Mouse (Mus musculus): Measurements from ENCODE around the gene Olfr1383. TPM values are rescaled to one million over a fixed set of nuclear protein-coding genes. Genes with fewer than 3 reads are reported as not detected.

Gene Olfr1383
- not detected in 2 replicates for polyA plus RNA-seq (2015; fragmentation: Nextera tagmentation; extraction: Ambion mirVana)

DNA sequence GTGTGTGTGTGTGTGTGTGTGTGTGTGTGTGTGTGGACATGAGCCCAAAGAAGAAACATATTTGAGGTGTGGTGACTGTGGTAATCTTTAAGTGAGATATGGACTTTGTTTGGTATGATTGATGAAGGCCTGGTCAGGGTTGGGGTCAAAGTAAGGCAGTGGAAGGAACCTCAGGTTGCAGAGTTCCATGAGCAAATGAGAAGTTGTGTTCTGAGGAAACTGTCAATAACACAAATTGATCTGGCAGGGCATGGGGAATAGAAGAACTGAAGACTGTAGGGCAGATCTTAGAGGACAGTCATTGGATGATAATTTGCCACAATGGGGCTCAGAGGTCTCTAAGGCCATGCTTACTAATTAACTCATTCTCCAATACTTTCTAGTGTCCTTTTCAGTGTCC, at the start of gene Olfr1383:
Gene Olfr1383 (plus strand): TSS at position 301 of the 400 bp plus-strand sequence.

DNA sequence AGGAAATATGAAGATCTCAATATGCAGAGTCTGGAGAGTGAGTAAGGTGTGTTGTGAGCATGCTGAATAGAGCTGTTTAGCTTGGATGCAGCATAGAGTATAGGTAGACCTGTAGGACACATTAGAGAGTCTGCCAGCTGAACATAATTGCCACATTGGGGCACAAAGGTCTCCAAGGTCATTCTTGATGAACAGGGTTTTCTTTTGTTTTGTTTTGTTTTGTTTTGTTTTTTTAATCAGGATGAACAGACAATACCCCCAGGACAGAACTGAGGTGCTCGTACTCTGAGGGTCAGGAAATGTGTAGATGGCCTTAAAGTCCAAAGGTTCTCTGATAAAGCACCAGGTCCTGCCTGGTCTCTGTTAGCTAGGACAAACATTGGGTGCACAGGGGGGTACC, 30.7 kb upstream of the Olfr1383 start, which contains the start of gene Olfr1385:
Gene Olfr1385 (plus strand): TSS at position 301 of the 400 bp plus-strand sequence.

GRCm38 (mm10) chr11:49527947-49528346, 8.5 kb downstream of the Olfr1383 start, which contains the start of gene Olfr1382:
Gene Olfr1382 (plus strand): TSS chr11:49528247.

DNA sequence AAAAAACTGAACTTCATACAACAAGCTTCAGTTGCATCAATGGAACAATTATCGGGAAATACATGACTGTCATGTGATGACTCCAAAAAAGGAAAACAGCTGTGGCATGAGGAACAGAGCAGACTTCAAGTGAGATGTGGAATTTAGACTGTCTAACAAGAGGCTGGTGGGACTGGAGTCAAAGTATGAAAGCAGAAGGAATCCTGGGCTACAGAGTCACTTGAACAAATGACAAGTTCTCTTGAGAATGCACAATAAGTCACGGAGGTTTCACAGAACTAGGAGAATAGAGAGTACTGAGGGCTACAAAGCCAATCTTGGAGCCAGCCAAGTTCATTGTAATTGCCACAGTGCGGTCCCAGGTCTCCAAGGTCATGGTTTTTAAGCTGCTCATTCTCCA, 23.7 kb downstream of the Olfr1383 start, which contains the start of gene Olfr1381:
Gene Olfr1381 (plus strand): TSS at position 301 of the 400 bp plus-strand sequence.

GRCm38 (mm10) chr11:49556578-49556977, 37.1 kb downstream of the Olfr1383 start, which contains the start of gene Olfr1380:
Gene Olfr1380 (plus strand): TSS chr11:49556878.

Other genes starting within 250 kb of the Olfr1383 start
- 0.09 TPM in 1 of 2 replicates, not detected in the other for gene Olfr1393, start 241.3 kb upstream of the Olfr1383 start, polyA plus RNA-seq (2015; fragmentation: Nextera tagmentation; extraction: Ambion mirVana)
- not detected in 2 replicates for gene Olfr1392, start 234.4 kb upstream of the Olfr1383 start, polyA plus RNA-seq (2015; fragmentation: Nextera tagmentation; extraction: Ambion mirVana)
- not detected in 2 replicates for gene Olfr10, start 214.9 kb upstream of the Olfr1383 start, polyA plus RNA-seq (2015; fragmentation: Nextera tagmentation; extraction: Ambion mirVana)
- not detected in 2 replicates for gene Olfr1391, start 196.9 kb upstream of the Olfr1383 start, polyA plus RNA-seq (2015; fragmentation: Nextera tagmentation; extraction: Ambion mirVana)
- not detected in 2 replicates for gene Olfr1390, start 184.5 kb upstream of the Olfr1383 start, polyA plus RNA-seq (2015; fragmentation: Nextera tagmentation; extraction: Ambion mirVana)
- not detected in 2 replicates for gene Olfr1389, start 96.6 kb upstream of the Olfr1383 start, polyA plus RNA-seq (2015; fragmentation: Nextera tagmentation; extraction: Ambion mirVana)
- not detected in 2 replicates for gene Olfr1388, start 83.0 kb upstream of the Olfr1383 start, polyA plus RNA-seq (2015; fragmentation: Nextera tagmentation; extraction: Ambion mirVana)
- gene Olfr1387, start 64.3 kb upstream of the Olfr1383 start, polyA plus RNA-seq (2015; fragmentation: Nextera tagmentation; extraction: Ambion mirVana) = not detected in 2 replicates
- not detected in 2 replicates for gene Olfr1386, start 54.6 kb upstream of the Olfr1383 start, polyA plus RNA-seq (2015; fragmentation: Nextera tagmentation; extraction: Ambion mirVana)
- gene Olfr1385, start 30.6 kb upstream of the Olfr1383 start, polyA plus RNA-seq (2015; fragmentation: Nextera tagmentation; extraction: Ambion mirVana) = not detected in 2 replicates
- gene Olfr1384, start 12.9 kb upstream of the Olfr1383 start, polyA plus RNA-seq (2015; fragmentation: Nextera tagmentation; extraction: Ambion mirVana) = not detected in 2 replicates
- not detected in 2 replicates for gene Olfr1382, start 8.6 kb downstream of the Olfr1383 start, polyA plus RNA-seq (2015; fragmentation: Nextera tagmentation; extraction: Ambion mirVana)
- gene Olfr1381, start 23.8 kb downstream of the Olfr1383 start, polyA plus RNA-seq (2015; fragmentation: Nextera tagmentation; extraction: Ambion mirVana) = not detected in 2 replicates
- not detected in 2 replicates for gene Olfr1380, start 37.2 kb downstream of the Olfr1383 start, polyA plus RNA-seq (2015; fragmentation: Nextera tagmentation; extraction: Ambion mirVana)
- 1.8 TPM in 2 replicates for gene Flt4, start 89.6 kb downstream of the Olfr1383 start, polyA plus RNA-seq (2015; fragmentation: Nextera tagmentation; extraction: Ambion mirVana)
- gene Scgb3a1, start 144.0 kb downstream of the Olfr1383 start, polyA plus RNA-seq (2015; fragmentation: Nextera tagmentation; extraction: Ambion mirVana) = 0.30 TPM in 1 of 2 replicates, not detected in the other
- gene Cnot6, start 193.1 kb downstream of the Olfr1383 start, polyA plus RNA-seq (2015; fragmentation: Nextera tagmentation; extraction: Ambion mirVana) = 15.1 and 19.8 TPM in 2 replicates

Measured in skeletal muscle tissue, postnatal 0 days (tissue).